In genomic region chr15:99344148-99344870, GRCm38 (mm10) we compare ENCODE assay signal across 10 mouse cellular contexts. TPM values are rescaled to one million over a fixed set of nuclear protein-coding genes. Genes with fewer than 3 reads are reported as not detected.
DNase-seq lines count a peak whose midpoint lies in the region; ATAC-seq and TF ChIP-seq lines count a peak whose summit lies in the region.
"Had no signal": no experiment of that assay in that cellular context is flagged by ENCODE, and none has a peak within 500 bp of the region (broad histone marks: within the 10 kb centered on the region; RNA-seq: fewer than 3 reads in every experiment).

No protein-coding gene starts in this region.

- H3K4me3 ChIP-seq in gastrocnemius, adult 2 months, result peak overlapping the region; percentile 51
- H3K4me3 ChIP-seq in brown adipose tissue, adult 24 weeks (ENCODE audit: insufficient read depth, low read depth, low read length), result no peak overlapping the region
- no peak overlapping the region for H3K4me3 ChIP-seq in heart, embryonic 14.5 days (ENCODE audit: control insufficient read depth in 1 of 2, insufficient read depth in 1 of 2, low read depth in 1 of 2, low read length in 2 of 2)

- intact Hi-C loops in gastrocnemius, adult 2 months (cut with DNase I), result no loop called here

- no peaks in the 10 kb centered on the region for H3K36me3 ChIP-seq in heart, embryonic 14.5 days (ENCODE audit: control insufficient read depth, insufficient read depth, low read length)

- TF ChIP-seq CTCF in gastrocnemius, adult 2 months (IDR thresholded peaks at IDR 0.05), result no peak

- 0 out of 2 replicates have a peak, but pooled peaks have one; percentile 6 for ATAC-seq in heart, embryonic 14.5 days (ENCODE audit: insufficient number of reproducible peaks, insufficient read depth, low FRiP score, low read depth)
- no peak for ATAC-seq in megakaryocyte progenitor cell, adult 5-6 weeks (replicated peaks; ENCODE audit: poor library complexity)

- peak overlapping the region; percentile 83 for H3K27ac ChIP-seq in gastrocnemius, adult 2 months
- H3K27ac ChIP-seq in brown adipose tissue, adult 24 weeks (replicated peaks; ENCODE audit: low read depth, low read length), result peak overlapping the region; percentile 46
- H3K27ac ChIP-seq in heart, embryonic 14.5 days (replicated peaks in 1 of 2; ENCODE audit: control insufficient read depth in 1 of 2, insufficient read depth in 1 of 2, low read depth in 2 of 2, low read length in 2 of 2), result peak overlapping the region; percentile 91 to 93

- H3K4me1 ChIP-seq in brown adipose tissue, adult 24 weeks (ENCODE audit: control insufficient read depth, insufficient read depth, insufficient read length, low read length), result peaks cover 59% of the 10 kb centered on the region
- H3K4me1 ChIP-seq in heart, embryonic 14.5 days (ENCODE audit: control insufficient read depth in 2 of 2, insufficient read depth in 2 of 2, low read length in 2 of 2), result peaks cover 45 to 68% of the 10 kb centered on the region in 2 experiments

- 56% methylated on average over 8 of the region's 8 CpGs for WGBS in heart, embryonic 14.5 days

- DNase-seq in gastrocnemius, adult 2 months, result peak; percentile 61
- no peak for DNase-seq in gastrocnemius, postnatal 4 days (ENCODE audit: low spot score in 2 of 2)
- DNase-seq in lung, postnatal 36 days, result peak; percentile 57
- no peak for DNase-seq in cerebellum, adult 11-12 months
- DNase-seq in adipocyte (ENCODE audit: low spot score), result no peak

- no peaks in the 10 kb centered on the region for H3K27me3 ChIP-seq in heart, embryonic 14.5 days (ENCODE audit: control insufficient read depth, insufficient read depth, low read length)
- H3K27me3 ChIP-seq: CH12.LX had no signal

- H3K9ac ChIP-seq in heart, embryonic 14.5 days (ENCODE audit: low read length), result peak overlapping the region; percentile 66

- H3K9me3 ChIP-seq in heart, embryonic 14.5 days (ENCODE audit: control insufficient read depth, low read length), result no peaks in the 10 kb centered on the region

- peak overlapping the region; percentile 48 for H3K4me2 ChIP-seq in heart, embryonic 14.5 days (ENCODE audit: low read length)

RNA-seq across cellular contexts. Expression of gene Fmnl3, which starts 26.0 kb away (rescaled TPM):
- 1 to 10 TPM; 5.5 to 7.2 TPM for total RNA-seq in gastrocnemius, adult 2 months (2021)
- total RNA-seq in gastrocnemius, postnatal 4 days (2021), result 10 to 100 TPM; 32.3 to 35.7 TPM
- 3.6 and 6.7 TPM in 2 replicates for polyA plus RNA-seq in brown adipose tissue, adult 24 weeks (2012; ENCODE audit: insufficient read depth, insufficient read length, missing spikeins)
- polyA plus RNA-seq in heart, embryonic 14.5 days (2014; fragmentation: Nextera tagmentation; extraction: Ambion mirVana), result 14.4 and 15.0 TPM in 2 replicates
- 11.4 and 11.5 TPM in 2 replicates for total RNA-seq in megakaryocyte progenitor cell, adult 5-6 weeks (2015)
- total RNA-seq in megakaryocyte progenitor cell, adult 5-6 weeks (2017), result 17.2 and 21.2 TPM in 2 replicates

RNA-seq across cellular contexts. Expression of gene Tmbim6, which starts 48.4 kb away (rescaled TPM):
- 100 to 1,000 TPM; 181 to 184 TPM for total RNA-seq in gastrocnemius, adult 2 months (2021)
- 100 to 1,000 TPM; 205 to 215 TPM for total RNA-seq in gastrocnemius, postnatal 4 days (2021)
- 290 and 634 TPM in 2 replicates for polyA plus RNA-seq in brown adipose tissue, adult 24 weeks (2012; ENCODE audit: insufficient read depth, insufficient read length, missing spikeins)
- 235 and 239 TPM in 2 replicates for polyA plus RNA-seq in heart, embryonic 14.5 days (2014; fragmentation: Nextera tagmentation; extraction: Ambion mirVana)
- 381 and 438 TPM in 2 replicates for total RNA-seq in megakaryocyte progenitor cell, adult 5-6 weeks (2015)
- total RNA-seq in megakaryocyte progenitor cell, adult 5-6 weeks (2017), result 164 and 187 TPM in 2 replicates

RNA-seq across cellular contexts. Expression of gene Fam186b, which starts 48.6 kb away (rescaled TPM):
- total RNA-seq in gastrocnemius, adult 2 months (2021), result not detected
- not detected for total RNA-seq in gastrocnemius, postnatal 4 days (2021)
- not detected in 2 replicates for polyA plus RNA-seq in brown adipose tissue, adult 24 weeks (2012; ENCODE audit: insufficient read depth, insufficient read length, missing spikeins)
- 0.36 TPM in 1 of 2 replicates, not detected in the other for polyA plus RNA-seq in heart, embryonic 14.5 days (2014; fragmentation: Nextera tagmentation; extraction: Ambion mirVana)
- total RNA-seq in megakaryocyte progenitor cell, adult 5-6 weeks (2015), result not detected in 2 replicates
- total RNA-seq in megakaryocyte progenitor cell, adult 5-6 weeks (2017), result not detected in 2 replicates
- polyA plus RNA-seq: large intestine, adult 2 months had no signal

RNA-seq across cellular contexts. Expression of gene Prpf40b, which starts 49.4 kb away (rescaled TPM):
- total RNA-seq in gastrocnemius, adult 2 months (2021), result 10 to 100 TPM; 24.8 to 27.0 TPM
- total RNA-seq in gastrocnemius, postnatal 4 days (2021), result 10 to 100 TPM; 32.6 to 34.5 TPM
- polyA plus RNA-seq in brown adipose tissue, adult 24 weeks (2012; ENCODE audit: insufficient read depth, insufficient read length, missing spikeins), result 17.9 and 18.5 TPM in 2 replicates
- 31.2 and 38.0 TPM in 2 replicates for polyA plus RNA-seq in heart, embryonic 14.5 days (2014; fragmentation: Nextera tagmentation; extraction: Ambion mirVana)
- 7.8 and 11.0 TPM in 2 replicates for total RNA-seq in megakaryocyte progenitor cell, adult 5-6 weeks (2015)
- total RNA-seq in megakaryocyte progenitor cell, adult 5-6 weeks (2017), result 8.1 and 10.3 TPM in 2 replicates

Comparison
In these comparisons a context has a peak if more than half of its experiments do, and no peak if none do; other contexts are left out.
1. DNase-seq: peak in gastrocnemius, adult 2 months (single experiment) and lung, postnatal 36 days (single experiment); none in gastrocnemius, postnatal 4 days (0 of 2), cerebellum, adult 11-12 months (single experiment) and adipocyte (single experiment).
2. Peak in every context shown above with its lines, with median percentiles within 50 percentile points of each other: H3K27ac ChIP-seq.